Mouse (Mus musculus) small intestine, adult 2 months (tissue): ENCODE results near the gene Bfsp2.

ENCODE experiments used
- CTCF ChIP-seq: fragments of 200-500 bp; IDR thresholded peaks from 2 replicates; pipeline ENCODE4 v1.5.1; 2012; ENCODE audit warnings: low read depth, mild to moderate bottlenecking, control low read depth, inconsistent platforms, low read length, moderate library complexity, mixed read lengths; ENCODE audit not compliant: insufficient replicate concordance, insufficient read length; ENCODE audit errors: extremely low read depth
- POLR2A ChIP-seq: fragments of 200-500 bp; IDR thresholded peaks from 2 replicates; pipeline ENCODE4 v1.6.1; 2012; ENCODE audit warnings: low read depth, mild to moderate bottlenecking, control low read depth, inconsistent platforms, low read length, moderate library complexity

DNA sequence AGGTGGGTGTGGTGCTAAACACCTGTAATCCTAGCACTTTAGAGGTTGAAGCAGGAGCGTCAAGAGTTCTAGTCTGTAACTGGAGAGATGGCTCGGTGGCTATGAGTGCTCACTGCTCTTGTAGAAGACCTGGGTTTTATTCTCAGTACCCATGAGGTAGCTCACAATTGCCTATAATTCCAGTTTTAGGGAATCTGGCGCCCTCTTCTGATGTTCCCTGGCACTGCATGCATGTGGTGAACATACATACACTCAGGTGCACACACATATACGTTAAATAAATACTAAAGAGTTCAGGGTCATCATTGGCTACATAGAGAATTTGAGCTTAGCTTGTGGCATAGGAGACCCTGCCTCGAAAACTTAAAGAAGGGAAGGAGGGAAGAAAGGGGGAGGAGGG lies 35.6 kb downstream of the Bfsp2 start:
- TF ChIP-seq POLR2A (no peak), CTCF (no peak)
